Mouse (Mus musculus) cerebellum, adult 9-11 months (tissue): Measurements from ENCODE around the gene Sept11.

Experiments used
- DNase-seq: peaks from one replicate; pipeline ENCODE4 v3.0.0; 2022

Sept11 gene

GRCm38 (mm10) chr5:93097204-93097906, 4.1 kb downstream of the Sept11 start:
- DNase-seq, result no peak

- DNase-seq, result no peak
Measured at GRCm38 (mm10) chr5:93098219-93098618, 5.0 kb downstream of the Sept11 start.

DNA sequence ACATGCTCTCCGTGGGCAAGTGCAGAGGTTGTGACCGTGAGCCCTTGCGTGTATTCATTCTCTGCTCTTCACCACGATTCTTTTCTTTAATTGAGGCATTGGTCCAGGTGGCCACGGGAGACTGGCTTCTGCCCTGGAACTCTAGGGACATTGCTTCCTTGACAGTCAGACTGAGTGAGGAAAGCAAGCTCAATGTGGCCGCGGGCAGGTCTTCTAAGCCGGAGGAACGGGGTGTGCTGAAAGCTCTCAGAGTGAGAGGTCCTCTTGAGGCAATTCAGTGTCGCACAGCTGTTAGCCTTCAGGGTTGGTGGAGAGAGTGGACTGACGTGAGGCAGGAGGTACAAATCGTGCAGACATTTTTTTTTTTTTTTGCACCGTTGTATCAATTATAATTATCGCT, 5.6 kb downstream of the Sept11 start:
- DNase-seq, result no peak

DNA sequence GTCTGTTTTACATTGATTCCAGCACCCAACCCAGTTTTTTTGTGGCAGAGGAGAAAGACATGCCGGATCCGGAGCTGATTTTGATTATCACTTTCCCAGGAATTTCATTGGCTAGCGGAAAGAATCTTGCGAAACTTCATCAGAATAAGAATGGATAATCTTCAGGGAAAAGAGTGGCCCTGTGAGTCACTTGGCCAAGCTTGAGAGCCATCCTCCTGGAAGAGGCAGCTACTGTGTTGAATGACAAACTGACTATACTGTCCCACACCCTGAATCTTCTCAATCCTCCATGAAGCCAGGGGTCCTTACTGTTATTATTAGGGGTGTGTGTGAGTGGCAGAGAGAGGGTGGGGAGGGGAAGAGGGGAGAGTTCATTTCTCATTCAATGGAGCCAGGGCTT, 7.7 kb downstream of the Sept11 start:
- DNase-seq, result no peak

DNA sequence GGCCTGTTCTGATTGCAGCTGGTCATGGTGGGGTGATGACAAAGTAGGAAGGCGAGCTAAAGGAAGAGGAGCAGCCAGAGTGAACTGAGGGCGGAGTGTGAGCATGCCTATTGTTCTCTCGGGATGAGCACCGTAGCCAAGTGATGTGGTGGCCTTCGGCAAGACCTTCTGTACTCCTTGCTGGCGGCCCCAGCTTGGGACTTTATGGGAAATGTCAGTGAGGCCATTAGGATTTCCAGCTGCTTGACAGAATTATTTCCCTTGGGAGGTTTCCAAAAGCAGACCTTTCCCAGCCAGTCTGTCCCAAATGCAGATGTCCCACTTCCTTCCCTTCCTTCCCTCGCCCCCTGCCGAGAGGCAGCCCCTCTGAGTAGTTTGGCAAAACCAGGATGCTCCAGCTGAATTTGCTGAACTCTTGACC, 8.1 kb downstream of the Sept11 start:
- DNase-seq, result no peak

DNA sequence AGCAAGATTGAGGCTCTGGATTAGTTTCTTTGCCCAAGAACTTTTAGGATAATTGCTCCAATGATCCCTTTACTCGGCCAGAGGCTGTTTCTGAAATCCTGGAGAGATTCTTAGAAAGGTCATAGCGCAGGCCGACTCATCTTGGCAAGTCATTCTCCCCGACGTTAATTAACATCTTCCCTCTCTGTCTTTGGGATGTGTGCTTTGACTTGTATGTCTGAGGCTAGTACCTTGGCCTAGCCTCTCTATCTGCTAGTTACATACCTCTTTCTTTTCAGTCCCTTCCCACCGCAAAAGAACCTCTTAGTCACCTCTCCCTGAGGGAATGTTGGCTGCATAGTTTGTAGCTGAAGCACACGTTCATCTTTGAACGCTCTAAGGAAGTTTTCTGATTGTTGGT, 10.4 kb downstream of the Sept11 start:
- DNase-seq, result no peak

DNA sequence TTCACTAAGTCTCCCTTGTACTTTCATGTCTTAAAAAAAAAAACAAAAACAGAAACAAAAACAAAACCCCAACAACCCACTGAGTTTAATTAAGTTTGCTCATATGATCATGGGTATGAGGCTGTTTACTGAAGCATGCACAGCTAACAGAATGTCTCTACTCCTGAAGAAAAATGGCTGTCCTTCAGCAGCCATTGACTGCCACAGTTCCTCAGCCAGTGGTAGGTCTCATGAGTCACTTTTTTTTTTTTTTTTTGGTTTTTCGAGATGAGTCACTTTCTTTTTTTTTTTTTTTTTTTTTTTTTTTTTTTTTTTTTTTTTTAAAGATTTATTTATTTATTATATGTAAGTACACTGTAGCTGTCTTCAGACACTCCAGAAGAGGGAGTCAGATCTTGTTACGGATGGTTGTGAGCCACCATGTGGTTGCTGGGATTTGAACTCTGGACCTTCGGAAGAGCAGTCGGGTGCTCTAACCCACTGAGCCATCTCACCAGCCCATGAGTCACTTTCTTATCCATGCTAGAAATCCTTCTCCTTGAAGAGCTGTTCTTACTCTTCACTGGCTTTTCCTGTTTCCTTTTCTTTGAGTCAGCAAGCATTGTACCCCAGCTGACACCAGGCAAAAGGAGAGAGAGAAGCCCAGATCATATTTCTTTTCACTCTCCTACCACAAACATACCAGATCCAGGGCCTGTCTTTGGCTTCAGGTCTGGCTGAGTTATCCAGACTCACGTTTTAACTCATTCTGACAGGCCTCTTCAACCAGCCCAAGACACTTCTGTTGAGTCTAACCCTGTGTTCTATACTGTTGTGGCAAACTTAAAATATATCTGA, 12.0 kb downstream of the Sept11 start:
- DNase-seq, result no peak

GRCm38 (mm10) chr5:93106048-93106447, 12.8 kb downstream of the Sept11 start:
- no peak for DNase-seq

GRCm38 (mm10) chr5:93108703-93109102, 15.5 kb downstream of the Sept11 start:
- DNase-seq, result no peak

DNA sequence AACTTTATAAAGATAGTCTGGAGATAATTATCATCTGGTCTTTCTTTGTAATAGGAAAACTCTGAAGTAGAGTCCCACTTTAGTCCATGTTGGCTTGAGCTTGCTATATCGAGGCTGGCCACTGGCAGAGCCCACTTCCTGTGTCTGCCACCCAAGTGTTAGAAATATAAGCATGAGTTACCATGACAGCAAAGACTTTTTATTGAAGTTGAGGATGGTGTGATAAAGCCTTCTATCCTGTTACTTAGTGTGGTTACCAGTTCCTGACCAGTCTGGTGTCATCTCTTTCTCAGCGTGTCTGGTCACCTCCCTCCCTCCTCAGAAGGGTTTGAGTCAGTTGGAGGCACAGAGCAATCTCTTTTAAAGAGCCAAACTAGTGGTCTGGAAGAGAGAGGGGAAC, 16.3 kb downstream of the Sept11 start:
- DNase-seq, result no peak

- DNase-seq, result no peak
Measured at GRCm38 (mm10) chr5:93112290-93112689, 19.1 kb downstream of the Sept11 start.

DNA sequence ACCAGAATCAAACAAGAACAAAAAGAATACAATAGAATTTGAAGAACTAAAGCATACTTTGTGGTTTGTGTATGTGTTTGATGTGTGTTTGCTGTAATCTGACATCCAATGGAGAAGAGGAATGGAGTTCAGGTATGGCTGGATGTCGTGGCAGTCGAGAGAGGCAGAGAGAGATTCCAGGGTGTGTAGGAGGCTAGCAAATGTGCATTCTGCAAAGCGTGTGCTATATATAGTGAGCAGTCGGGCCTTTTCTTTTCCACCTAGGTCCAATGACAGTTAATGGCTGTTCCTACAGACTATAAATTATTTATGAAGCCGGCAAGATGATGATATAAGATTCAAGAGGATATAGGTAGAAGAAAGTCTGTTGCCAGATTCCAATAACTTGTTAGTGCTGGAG, 20.3 kb downstream of the Sept11 start:
- DNase-seq, result no peak

- DNase-seq, result no peak
Measured at GRCm38 (mm10) chr5:93114515-93114914, 21.3 kb downstream of the Sept11 start.

- no peak for DNase-seq
Measured at GRCm38 (mm10) chr5:93115059-93115458, 21.8 kb downstream of the Sept11 start.

- DNase-seq, result no peak
Measured at GRCm38 (mm10) chr5:93115854-93116253, 22.6 kb downstream of the Sept11 start.

DNA sequence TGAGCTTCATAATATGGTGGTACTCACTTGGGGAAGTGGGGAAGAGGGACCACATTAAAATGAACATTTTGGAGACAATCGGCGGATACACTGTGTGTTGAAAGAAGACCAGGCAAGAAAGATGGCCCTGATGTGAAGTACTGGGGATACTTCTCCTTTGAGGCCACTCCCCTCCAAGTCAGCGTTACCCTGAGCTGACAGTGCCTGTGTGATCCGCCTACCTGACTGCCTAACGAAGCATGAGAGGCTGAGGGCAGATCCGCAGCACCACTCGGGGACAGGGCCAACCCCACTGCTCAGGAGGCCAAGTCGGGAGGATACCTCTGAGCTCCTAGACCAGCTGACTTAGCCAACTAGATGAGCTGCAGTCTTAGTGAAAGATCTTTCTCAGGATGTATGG, 24.4 kb downstream of the Sept11 start:
- DNase-seq, result no peak

DNA sequence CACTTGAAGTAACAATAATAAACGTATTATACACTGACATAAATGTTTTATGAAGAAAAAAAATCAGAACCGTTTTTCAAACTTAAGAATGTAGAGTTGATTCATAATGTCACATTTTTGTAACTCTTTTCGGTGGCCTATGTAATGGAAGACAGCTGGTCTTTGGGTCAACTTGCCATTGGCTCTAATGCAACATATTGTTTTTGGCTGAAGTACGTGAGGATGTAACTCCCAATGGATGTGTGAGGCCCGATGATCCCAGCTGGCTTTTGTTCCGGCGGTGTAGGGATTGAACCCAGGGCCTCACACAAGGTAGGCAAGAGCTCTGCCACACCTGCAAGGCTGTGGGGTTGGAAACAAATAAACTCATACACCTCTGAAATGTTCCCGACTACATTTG, 28.4 kb downstream of the Sept11 start:
- DNase-seq, result no peak

- DNase-seq, result no peak
Measured at GRCm38 (mm10) chr5:93124031-93124826, 31.0 kb downstream of the Sept11 start.

DNA sequence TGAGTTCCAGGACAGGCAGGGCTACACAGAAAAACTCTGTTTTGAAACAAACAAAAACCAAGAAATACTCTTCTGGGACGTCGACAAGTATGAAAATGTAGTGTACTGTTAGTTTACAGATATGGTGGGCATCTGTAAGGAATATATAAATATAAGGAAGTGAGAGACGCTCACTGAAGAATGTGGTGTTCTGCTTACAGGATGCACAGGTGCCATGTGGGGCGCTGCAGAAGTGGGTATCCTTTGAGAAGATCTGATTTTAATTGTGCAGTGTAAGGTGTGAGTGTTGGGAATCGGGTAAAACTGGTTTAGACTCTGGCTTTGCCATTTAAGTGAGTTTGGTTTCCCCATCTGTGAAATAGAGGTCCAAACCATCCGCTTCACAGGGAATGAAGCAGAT, 32.1 kb downstream of the Sept11 start:
- DNase-seq, result no peak

DNA sequence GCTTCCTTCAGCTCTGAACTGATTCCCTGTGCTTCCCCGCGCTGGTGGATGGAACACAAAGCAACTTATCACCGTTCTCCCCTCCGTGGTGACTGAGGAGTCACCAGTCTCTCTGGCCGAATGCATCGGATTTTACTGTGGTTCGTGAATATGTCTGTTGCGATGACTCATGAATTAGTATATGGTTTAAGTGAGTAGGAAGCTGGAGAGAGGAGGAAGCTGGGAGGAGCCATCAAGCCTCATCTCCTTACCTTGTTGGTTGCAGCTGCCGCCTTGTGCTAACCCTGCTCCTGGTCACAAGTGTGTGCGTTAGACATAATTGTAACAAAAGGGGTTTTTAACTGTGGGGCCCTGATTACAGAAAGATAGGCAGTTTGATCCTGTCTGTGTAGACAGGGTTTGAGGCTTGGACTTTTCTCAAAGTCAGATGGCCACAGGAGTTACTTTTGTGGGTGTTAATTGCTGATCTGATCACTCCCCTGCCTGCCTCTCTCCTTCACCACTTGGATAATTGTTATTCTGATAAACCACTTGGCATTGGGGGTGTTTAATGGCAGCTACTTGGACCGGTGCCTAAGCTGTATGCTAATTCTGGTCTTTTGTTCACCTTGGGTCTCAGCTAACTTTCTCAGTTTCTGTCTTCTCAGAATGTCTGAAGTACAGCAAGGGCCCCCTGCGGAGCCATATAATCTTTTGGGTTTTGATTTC, 33.1 kb downstream of the Sept11 start:
- DNase-seq, result no peak

DNA sequence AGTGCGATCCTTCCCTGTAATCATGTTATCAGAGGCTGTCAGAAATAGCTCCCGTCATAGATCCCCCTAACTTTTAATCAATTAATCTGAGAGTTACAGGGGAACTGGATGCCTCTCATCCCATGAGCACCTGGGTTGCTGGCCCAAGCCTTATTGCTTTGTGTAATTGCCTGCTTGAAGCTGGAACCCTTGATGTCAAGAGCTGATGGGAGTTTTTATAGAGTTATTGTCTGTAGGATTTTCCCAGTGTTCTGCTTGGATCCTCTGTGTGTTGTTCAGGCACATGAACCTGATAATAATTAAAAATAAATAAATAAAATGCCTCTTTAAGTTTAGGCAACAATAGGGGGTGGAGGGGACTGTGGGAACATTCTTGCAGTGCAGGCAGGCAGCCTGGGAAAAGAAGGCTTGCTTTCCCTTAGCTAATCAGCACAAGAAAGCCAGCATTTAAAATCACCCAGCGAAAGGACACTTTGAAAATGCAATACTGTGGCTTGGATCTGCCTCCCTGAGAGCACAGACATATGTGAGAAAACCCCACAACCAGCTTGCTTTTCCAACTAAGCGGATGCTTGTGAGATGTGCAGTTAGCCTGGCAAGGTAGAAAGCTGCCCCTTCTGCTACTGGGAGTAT, 33.8 kb downstream of the Sept11 start:
- DNase-seq, result no peak

GRCm38 (mm10) chr5:93127722-93128121, 34.5 kb downstream of the Sept11 start:
- no peak for DNase-seq
